Mouse (Mus musculus) 416B (cell line): ENCODE results near the gene Arsa.

Source experiments
- DNase-seq: peaks from one replicate; pipeline ENCODE4 v3.0.0; 2011; ENCODE audit warnings: low read depth

Gene Arsa

DNA sequence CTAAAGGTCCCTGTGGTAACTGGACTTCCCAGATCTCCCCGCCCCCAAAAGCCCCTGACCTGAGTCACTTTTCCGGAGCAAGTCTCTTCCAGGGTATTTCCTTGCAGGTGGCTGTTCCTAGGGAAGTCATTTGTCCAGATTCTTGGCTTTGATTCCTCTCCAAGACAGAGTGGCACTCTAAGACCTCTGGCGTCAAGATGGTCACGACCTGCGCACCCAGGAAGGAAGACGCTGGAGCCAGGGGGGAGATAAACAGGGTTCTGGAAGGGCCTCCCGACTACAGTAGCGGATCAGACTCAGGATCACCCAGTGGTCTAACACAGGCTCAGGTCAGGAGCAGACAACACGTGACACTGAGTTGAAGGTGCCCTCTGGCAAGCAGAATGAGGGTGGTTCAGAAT, at the start of gene Arsa:
TSS of gene Arsa (minus strand) at position 335 of the 401 bp plus-strand sequence.
- no peak for DNase-seq

DNA sequence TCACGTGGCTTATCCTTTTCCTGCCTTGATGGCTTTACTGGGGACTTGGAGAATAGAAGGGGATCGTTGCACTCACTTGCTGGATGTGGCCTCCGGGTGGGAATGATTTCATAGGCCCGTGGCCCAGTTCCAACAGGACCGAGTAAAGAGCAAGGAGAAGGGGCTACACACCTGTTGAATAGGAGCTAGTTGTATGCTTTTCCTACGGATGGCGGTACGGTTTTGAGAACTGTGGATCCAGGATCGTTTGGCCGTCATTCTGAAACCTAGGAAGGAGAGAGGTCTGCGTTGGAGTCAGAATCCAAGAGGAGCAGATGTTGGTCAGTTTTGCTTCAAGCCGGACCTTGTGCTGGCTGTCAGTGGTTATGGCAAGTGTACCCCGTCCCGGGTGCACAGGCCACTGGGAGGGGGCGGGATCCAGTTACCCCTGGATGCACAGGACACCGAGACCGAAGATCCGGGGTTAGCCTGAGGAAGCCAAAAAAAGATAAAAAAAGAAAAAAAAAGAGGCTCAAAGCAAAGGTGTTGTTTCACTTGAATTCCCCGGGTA, 49.6 kb upstream of the Arsa start:
- DNase-seq, result no peak

DNA sequence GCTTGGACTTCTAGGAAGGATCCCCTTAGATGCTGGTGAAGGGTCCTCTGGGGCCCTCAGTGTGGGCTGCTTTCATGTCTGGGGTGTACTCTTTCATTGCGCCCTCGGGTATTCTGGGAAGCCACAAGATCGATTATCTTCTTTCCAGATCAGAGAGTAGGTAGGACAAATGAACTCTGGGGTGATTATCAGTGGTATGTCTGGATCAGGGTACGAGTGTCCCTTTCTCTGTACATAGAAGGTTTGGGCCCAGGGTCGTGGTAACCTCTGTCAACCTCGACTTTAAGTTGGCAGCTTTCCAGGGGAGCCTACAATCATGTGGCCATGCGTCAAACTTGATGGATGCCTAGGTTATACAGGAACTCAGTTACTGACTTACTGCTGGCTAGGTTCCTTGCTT, 48.7 kb upstream of the Arsa start:
- DNase-seq, result peak; percentile 40

DNA sequence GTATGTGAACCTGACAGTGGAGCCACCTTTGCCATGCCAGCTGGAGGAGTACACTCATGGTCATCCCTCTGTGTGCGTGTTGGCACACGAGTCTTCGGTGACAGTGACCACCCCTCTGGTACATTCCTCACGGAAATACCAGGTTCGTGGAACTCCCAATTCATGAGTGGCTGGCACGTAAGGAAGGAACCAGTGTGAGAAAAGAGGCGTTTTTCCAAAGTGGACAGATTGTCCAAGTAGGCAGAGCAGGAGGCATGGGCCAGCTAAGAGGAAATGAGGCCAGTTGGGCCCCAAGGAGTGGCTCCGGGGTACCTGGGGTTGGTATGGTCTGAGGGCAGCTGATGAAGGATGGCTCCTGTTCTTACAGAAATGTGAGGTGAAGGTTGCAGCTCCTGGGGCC, 48.2 kb upstream of the Arsa start:
- DNase-seq, result no peak

DNA sequence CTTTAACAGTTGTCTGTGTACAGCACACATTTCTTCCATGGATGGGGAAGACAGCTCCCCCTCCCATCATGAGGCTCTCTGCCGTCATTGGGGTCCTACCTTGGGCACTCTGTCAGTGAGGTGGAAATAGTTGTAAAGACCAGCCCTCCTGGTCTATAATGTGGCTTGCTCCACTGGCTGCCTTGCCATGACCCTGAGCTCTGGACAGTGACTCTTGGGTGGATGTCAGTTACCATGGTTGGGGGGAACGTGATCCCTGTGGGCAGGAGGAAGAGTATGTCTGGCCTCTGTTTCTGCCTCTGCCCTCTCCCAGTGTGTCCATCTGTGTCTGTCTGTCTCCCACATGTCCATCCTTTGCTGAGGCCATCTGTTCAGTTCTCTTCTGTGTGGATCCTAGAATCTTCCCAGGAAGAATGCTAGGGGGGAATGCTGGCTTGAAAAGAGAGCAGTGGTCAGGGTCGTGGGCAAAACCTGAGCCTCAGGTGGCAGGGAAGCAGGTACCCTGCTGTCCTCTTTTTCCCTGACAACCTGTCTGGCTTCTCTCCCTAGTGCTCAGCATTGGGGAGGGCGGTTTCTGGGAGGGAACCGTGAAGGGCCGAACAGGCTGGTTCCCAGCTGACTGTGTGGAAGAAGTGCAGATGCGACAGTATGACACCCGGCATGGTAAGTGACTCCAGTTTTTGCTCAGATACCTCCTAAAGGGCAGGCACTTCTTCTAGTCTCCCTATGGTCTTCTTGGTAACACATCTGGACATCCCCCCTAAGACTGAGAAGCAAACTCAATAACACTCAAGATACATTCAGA, 47.6 kb upstream of the Arsa start:
- DNase-seq, result no peak

DNA sequence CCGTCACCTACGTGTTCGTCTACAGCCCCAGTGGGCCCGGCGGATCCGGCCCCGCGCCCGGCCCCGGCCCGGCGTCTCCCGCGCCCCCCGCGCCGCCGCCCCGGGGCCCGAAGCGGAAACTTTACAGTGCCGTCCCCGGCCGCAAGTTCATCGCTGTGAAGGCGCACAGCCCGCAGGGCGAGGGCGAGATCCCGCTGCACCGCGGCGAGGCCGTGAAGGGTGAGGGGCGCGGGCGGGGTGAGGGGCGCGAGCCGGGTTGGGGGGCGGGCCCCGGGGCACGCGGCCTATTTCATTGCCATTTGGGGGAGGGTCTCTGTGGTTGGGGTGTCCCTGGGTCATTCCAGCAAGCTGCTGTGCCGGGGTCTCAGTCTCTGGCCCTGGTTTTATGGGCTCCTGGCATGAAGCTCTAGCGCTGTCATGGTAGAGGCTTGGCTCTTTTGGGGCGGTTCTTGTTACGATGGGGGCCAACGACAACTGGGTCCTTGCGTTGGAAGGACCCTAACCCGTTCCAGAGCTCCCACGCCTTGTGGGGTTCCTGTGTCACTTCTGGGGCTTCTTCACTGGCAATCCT, 46.9 kb upstream of the Arsa start:
- DNase-seq, result no peak

DNA sequence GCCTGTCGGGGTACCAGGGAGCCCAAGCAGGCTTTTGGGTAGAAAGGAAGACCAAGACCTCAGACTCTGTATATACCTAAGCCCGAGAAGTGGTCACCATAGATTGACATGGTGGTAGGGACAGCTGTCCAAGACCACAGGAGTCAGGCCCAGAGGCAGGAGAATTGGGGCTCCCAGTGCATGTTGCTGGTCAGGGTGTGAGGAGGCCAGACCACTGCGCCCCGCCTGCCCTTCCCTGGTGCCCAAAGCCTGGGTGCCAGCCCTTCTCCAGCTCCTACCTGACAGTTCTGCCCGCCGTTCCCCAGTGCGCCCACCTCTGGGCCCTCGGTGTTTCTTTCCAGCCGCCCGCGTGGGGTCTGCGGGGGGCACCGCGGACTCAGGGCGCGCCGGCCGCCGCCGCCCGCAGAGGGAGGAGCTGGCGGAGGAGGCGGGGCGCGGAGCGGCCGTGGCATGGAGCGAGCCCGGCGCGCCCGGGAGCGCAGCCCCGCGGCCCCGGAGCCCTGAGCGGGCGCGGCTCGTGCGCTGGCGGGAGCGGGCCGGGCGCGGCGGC, 46.1 kb upstream of the Arsa start:
- no peak for DNase-seq

DNA sequence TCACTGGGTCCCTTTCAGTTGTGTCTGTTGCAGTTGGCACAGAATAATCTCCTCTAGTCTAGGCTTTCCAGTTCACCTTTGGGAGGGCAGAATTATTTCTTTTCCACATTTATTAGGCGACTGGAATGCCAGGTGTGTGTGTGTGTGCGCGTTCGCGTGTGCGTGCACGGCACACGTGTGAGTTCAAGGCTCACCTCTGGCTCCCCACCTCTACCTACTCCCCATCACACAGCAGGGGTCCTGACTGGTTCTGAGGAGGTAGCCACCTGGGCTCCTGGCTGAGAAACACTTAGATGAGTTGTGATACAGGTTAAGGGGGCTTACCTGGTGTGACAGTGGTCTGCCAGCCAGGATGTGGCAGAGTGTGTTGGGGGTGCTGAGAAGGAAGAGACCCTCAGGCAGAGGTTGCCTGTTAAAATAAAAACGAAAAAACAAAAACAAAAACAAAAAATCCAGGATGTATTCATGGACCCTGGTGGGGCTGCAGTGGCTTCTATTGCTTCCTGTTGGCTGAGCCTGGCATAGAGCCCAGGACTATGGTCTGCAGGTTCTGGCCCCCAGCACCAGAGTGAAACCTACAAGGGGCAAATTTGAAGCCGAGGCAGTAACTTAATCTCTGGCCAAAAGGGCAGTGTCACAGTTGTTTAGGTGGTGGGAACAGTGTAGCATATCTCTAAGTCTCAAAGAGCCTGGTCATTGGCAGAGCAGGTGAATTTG, 45.5 kb upstream of the Arsa start:
- peak; percentile 54 for DNase-seq

DNA sequence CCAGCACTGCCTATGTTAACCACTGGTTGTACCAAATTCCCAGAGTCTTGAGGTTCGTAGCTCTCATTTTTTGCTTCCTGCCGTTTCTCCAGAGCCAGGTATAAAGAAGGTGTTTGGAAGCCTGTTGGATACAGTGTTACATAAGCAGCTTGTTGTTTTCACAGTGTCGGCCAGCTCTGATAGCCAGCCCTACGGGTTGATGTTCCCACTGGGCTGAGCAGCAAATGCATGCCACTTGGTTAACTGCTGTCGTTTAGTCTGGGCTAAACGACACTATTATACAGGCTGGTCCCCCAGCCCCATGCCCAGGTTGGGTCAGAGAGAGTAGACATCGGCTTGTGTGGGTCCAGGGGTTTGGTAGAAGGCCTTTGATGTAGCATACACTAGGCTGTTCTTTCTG, 44.7 kb upstream of the Arsa start:
- DNase-seq, result no peak

DNA sequence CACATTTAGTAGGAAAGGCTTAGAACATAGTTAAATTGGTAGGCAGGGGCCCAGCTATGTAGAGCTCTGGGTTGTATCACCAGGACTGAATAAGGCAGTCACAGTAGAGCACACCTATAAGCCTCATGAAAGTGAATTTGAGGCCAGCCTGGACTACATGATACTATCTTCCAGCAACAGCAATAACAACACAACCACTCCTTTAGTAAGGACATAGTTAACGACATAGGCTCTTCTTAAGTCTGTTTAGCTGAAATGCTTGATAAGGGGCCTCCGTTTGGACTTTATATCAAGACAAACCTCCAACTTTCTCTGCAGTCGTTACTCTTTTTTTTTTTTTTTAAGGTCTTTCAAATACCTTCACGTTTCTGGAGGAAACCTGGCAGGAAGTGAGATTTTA, 35.5 kb upstream of the Arsa start:
- no peak for DNase-seq

DNA sequence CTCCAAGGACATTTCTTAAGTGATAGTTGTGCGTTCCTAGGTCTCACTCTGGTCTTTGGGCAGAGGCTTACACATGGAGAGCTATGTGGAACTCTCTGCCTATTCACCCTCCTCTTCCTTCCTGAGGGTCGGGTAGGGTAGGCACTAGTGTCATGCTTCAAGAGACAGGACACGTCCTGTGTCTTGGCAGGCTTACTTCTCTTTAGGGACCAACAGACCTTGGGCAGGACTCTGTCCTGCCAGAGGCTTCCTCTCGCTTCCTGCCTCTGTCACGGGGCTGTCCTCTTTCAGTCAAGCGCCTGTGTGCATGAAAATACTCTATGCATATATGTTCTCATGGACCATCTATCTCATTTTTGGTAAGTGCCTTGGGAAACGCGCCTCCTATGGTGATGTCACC, 30.5 kb upstream of the Arsa start:
- DNase-seq, result no peak

DNA sequence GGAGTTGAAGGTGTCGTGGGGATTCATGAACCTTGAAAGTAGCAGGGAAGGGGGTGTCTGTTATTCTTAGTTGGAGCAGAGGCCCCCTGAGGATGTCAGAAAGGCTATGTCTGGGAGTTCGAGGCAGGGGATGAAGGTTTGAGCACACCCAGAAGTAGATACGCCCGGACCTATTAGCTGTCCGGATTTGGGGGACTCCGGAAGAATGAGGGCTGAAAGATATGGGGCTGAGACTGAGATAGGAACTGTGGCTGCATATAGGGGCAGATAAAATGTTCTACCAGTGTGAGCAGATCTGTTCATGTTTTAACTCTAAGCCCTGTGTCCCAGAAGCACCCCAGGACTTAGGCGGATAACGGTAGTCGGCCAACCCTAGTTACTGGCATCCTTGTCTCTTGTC, 27.6 kb upstream of the Arsa start:
- DNase-seq, result no peak

DNA sequence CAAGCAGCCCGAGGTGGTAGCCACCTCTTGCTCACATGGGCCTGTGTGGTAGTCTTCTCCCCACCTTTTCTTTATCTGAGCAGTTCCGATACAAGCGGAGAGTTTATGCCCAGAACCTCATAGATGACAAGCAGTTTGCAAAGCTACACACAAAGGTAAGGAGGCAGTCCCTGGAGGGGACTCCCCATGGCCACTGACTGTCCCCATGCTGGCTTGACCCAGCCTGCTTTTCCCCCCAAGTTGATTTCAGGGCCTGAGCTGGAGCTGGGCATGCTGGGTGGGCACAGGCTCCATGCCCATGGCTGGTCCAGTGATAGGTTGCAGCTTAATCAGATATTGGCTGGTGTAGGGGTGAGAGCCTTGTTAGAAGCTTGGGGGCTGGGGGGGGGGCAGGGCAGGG, 24.1 kb upstream of the Arsa start:
- no peak for DNase-seq

DNA sequence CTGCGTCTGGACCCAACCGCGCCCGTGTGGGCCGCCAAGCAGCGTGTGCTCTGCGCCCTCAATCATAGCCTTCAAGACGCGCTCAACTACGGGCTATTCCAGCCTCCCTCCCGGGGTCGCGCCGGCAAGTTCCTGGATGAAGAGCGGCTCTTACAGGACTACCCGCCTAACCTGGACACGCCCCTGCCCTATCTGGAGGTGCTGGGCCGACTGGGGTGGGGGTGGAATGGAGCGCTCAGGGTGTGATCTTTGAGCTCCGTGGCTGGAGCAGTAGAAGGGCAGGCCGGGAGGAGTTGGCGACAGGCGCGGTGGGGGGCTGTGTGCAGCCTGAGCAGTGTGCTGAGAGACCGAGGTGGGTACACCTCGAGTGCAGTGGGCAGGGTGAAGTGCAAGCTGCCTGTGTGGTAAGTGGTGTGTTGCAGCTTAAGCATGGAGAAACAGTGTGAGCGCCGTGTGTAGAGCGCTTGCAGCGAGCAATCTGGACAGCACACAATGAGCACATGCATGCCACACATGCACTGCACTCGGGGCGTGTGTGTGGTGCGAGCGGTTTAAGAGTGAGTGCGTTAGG, 23.1 kb upstream of the Arsa start:
- DNase-seq, result no peak

DNA sequence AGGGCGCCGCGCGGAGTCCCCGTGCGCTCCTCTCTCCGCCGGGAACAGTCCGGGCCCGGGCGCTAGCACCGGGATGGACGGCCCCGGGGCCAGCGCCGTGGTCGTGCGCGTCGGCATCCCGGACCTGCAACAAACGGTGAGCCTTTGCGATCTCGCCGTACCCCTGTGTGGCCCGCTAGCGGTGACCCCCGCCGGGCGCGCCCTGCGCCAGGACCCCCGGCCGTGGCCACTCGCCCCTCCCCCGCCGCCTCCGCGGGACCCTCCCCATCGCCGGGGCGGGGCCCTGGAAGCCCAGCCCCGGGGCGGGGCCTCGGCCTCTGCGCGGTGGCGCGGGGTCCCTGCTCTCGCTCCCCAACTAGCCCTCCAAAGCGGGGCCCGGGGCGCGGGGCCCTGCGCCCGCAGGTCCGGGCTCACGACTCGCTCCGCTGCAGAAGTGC, 22.6 kb upstream of the Arsa start:
- no peak for DNase-seq

DNA sequence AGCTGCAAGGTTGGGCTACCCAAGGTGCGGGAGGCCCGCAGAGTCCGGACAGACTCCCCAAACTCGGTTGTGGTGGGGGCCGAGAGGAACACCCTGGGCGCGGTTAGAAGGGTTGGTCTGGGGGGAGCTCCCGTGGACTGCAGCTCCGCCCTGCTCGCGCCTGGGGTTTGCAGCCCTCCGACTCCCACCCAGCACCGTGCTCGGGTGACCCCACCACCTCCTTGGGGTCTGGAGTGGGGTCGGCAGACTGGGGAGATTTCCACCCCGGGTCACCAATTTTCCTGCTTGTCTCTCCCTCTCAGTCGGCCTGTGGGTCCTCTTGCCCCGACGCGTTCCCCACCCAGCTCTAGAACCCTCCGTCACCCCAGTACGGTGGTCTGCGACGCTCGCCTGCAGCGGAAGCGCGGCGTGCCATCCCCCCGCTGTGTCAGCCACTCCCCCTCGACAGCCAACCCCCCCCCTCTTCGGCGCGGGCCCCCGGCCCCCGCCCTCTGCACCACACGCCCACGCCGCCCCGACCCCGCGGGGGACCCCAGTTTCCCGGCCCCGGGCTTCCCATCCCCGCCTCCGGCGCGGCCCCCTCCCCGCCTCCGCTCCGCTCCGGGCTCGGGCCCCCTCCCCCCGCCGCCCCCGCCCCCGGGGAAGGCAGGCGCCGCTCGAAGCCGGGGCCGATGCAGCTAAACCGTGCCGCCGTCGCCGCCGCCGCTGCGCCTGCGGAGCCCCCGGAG, 21.9 kb upstream of the Arsa start, which contains the start of gene Shank3:
TSS of gene Shank3 (plus strand) at position 663 of the 728 bp plus-strand sequence.
- no peak for DNase-seq

DNA sequence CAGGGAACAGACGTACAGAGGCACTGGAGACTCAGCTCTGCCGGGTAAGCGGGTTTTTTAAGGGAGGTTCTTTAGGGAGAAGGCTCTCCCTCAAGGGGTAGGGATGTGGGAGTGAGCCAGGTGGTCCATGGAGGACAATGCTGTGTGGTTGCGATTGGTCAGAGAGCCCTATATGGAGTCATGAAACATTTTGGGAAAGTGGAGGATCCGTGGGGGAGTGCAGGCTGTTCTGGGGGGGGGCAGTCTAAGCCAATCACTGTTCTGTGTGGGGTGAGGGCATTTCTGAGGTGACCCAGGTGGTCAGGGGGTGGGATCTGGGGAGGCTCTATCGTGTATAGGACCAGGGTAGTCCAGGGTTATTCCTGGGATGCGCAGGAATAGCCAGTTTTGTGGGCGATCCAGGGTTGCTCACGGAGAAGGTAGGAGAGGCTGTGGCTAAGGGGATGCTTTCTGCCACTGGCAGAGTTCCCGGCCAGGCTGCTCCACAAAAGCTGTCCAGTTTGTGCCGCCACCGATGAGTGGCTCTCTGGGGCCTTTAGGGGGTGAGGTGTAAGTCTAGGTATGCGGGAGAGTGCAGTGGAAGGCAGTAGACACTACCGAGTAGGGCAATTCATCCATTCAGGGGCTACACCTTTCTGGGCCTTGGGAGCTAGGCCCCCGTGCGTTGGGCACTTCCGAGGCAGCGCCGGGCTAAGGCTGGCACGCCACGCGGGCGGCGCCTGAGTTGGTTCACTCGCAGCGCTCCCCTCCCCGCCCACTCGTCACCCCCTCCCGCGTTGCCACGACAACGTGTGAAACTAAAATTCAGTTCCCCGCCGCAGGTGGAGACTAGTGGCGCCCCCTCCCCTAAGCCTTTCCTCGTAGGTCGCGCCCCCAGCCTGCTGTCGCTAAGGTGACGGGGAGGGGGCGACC, 21.1 kb upstream of the Arsa start:
- DNase-seq, result peak; percentile 53

DNA sequence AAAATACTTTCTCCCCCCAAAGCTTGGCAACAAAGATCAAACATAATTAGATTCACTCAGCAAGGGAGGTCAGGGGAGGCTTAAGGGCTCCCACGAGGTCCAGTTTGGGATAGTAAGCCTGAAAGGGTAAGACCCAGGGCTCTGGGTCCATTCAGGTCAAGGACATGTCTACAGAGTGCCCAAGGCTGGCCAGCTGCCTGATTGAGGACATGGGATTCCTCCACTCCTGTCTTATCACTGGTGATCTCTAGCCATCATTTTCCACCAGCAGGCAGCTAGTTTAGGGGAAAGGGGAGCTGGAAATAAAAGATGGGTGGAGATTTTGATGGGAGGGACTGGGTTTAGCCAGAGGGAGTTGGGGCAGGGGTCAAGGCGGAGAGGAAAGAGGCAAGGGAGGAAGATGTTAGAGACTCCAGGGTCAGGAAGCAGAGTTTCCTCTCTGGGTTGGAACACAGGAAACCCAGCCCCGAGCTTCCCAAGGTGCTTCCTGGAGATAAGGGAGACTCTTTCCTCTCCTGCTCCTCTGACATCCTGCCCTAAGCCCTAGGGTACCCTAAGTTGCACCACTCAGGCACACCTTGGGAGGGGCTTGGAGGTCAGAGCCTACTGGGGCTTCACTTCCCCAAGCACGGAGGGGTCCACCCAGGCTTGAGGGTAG, 20.3 kb upstream of the Arsa start:
- peak; percentile 97 for DNase-seq

DNA sequence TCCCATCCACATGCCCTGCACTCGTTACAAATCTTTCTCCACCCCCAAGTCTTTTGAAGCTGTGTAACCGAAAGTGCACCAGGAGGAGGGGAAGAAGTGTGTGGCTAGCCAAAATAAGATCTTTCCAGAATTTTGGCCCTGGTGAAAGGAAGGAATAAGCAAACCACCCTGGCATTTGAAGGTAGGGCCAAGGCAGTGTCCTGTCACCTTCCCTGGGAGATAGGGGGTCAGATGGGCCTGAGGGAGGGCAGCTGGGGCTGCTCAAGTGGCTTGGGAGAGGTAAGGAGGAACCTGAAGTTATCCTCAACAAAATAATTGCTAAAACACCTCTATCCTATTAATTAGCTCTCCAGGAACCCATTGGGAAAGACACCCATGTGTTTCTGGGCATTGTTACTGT, 19.6 kb upstream of the Arsa start:
- DNase-seq, result no peak

DNA sequence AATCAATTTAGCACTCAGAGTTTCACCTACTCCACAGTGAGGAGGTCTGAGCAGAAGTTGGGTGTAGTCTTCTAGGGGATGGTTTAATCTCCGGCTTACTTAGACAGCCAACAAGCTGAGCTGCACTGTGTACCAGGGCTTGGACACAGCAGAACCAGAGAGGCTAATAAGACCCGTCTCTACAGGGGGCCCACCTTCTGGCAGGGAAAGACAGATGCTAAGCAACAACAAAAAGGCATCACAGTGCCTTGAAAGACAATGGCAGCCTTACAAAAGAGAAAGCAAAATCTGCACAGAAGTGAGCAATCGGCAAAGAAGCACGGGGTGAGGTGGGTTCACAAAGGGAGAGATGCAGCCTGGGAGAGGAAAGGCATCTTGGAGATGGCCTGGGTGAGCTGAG, 18.9 kb upstream of the Arsa start:
- DNase-seq, result no peak
